In genomic region chr8:121811502-121811901, GRCm38 (mm10) we compare ENCODE assay signal across 15 mouse cellular contexts. TPM values are rescaled to one million over a fixed set of nuclear protein-coding genes. Genes with fewer than 3 reads are reported as not detected.
DNase-seq lines count a peak whose midpoint lies in the region; ATAC-seq lines count a peak whose summit lies in the region.
"Had no signal": no experiment of that assay in that cellular context is flagged by ENCODE, and none has a peak within 500 bp of the region (broad histone marks: within the 10 kb centered on the region; RNA-seq: fewer than 3 reads in every experiment).

No protein-coding gene starts in this region.

- DNase-seq in frontal cortex, adult 2 months (ENCODE audit: extremely low spot score in 1 of 2, low spot score in 1 of 2), result no peak
- DNase-seq in right cerebral cortex, postnatal 14 days, result peak; percentile 3
- DNase-seq in right cerebral cortex, postnatal 10 days (ENCODE audit: low spot score in 2 of 2), result no peak
- peak; percentile 54 for DNase-seq in brain, adult 2 months (ENCODE audit: low read depth, low spot score)
- DNase-seq in kidney, adult 8-10 months, result no peak
- DNase-seq: adrenal gland, postnatal 25 days; cerebellum, adult 11 months; cerebellum, adult 8-10 months; cerebellum, postnatal 10 days; gastrocnemius, postnatal 14 days had no signal

- peak; percentile 44 for ATAC-seq in frontal cortex, adult (ENCODE audit: low TSS enrichment)
- ATAC-seq: CD4-positive, CD25-positive, alpha-beta regulatory T cell, adult 4 months; forebrain, embryonic 15.5 days; intestine, postnatal 0 days; Patski had no signal

RNA-seq across cellular contexts. Expression of gene Klhdc4, which starts 17.9 kb away (rescaled TPM):
- polyA plus RNA-seq in frontal cortex, adult 2 months (2012; rRNA removed), result 44.5 and 50.3 TPM in 2 replicates

Comparison
In these comparisons a context has a peak if more than half of its experiments do, and no peak if none do; other contexts are left out.
1. DNase-seq: peak in right cerebral cortex, postnatal 14 days (single experiment) and brain, adult 2 months (single experiment); none in frontal cortex, adult 2 months (0 of 2), right cerebral cortex, postnatal 10 days (0 of 2) and kidney, adult 8-10 months (0 of 2).